Mouse (Mus musculus) megakaryocyte, embryonic 14.5 days (primary cell): Measurements from ENCODE around the gene Gm266. TPM values are rescaled to one million over a fixed set of nuclear protein-coding genes. Genes with fewer than 3 reads are reported as not detected.

Experiments used
- H3K27me3 ChIP-seq: replicated peaks from 2 replicates; pipeline ENCODE3; 2012; ENCODE audit warnings: inconsistent platforms
- H3K36me3 ChIP-seq: replicated peaks from 2 replicates; pipeline ENCODE3; 2012; ENCODE audit warnings: low read length, inconsistent platforms, mixed read lengths
- H3K4me1 ChIP-seq: 2 replicates; pipeline ENCODE4 v1.6.1; 2012; ENCODE audit warnings: inconsistent platforms
- H3K4me3 ChIP-seq: replicated peaks from 2 replicates; pipeline ENCODE3; 2012; ENCODE audit warnings: moderate library complexity, mild to moderate bottlenecking, inconsistent platforms
- H3K9me3 ChIP-seq: 2 replicates; pipeline ENCODE4 v1.6.1; 2012; ENCODE audit warnings: inconsistent platforms
- FLI1 ChIP-seq: IDR thresholded peaks from 2 replicates; pipeline ENCODE4 v1.6.1; 2012; ENCODE audit warnings: low read length, inconsistent platforms, mixed read lengths
- GATA1 ChIP-seq: IDR thresholded peaks from 3 replicates; pipeline ENCODE4 v1.6.1; 2012; ENCODE audit warnings: mixed read lengths, low read length, inconsistent platforms, borderline replicate concordance
- polyA plus RNA-seq: library from polyadenylated mRNA; stranded (reverse); fragments of >175 nt; gene quantifications from 2 replicates; pipeline ENCODE4 v1.2.3, GENCODE M21; 2012; ENCODE audit warnings: low replicate concordance; ENCODE audit not compliant: insufficient read depth

Gene Gm266
- polyA plus RNA-seq, 1 experiment, result 0.22 TPM

DNA sequence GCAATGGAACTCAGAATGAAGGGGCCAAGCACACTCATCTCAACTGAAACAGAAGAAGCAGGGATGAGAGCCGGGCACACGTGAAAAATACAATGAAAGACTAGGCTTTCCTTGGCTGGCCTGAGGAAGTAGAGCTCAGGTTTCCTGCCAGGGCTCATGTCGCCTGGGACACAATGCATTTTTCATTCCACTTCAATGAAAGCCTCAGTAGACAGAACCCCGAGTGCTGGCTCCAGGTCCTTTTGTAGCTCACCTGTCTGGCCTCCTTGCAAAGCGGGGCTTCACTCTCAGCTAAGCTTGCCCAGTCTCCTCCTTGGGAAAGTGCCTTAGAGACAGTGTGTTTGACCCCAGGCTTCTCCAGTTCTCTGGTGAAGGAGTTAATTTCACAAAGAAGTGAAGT is 6.7 kb downstream of the Gm266 start:
- Histone ChIP-seq H3K27me3 (peaks cover 77% of the 10 kb centered on the region), H3K36me3 (no peaks in the 10 kb centered on the region), H3K9me3 (peaks cover 23% of the 10 kb centered on the region), H3K4me3 (no peak overlapping the region), H3K4me1 (peaks cover 27% of the 10 kb centered on the region)
- TF ChIP-seq FLI1, result no peak
- TF ChIP-seq GATA1, result no peak

DNA sequence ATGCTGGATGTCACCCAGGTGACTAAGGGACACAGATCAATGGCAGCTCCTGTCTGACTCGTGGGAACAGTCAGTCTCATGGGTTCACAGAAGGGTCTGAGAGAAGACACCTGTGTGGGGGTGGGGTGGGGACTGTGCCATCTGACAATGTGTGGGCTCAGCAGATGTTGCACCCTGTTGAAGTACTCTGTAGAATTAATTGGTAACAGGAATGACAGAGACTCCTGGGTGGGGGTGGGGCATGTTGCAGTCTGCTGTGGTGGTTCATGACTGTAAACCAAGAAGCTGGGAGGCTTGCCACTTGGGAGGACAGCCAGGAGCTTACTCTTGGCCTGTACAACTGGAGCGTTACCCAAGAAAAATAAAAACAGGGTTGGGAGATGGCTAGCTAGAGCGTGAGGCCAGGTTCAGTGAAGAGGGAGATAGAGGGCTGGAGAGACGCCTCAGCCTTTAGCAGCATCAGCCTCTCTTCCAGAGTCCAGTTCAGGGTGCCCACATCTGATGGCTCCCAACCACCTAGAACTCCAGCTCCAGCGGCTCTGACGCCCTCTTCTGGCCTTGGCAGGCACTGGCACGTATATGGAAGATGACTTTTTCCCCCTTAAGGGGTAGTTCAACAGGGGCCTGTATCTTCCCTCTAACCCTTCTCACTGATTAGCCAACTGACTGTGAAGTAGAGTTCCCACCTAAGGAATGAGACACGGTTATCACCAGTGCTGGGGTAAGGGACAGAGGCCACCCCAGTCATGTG is 10.6 kb downstream of the Gm266 start:
- TF ChIP-seq GATA1 (no peak), FLI1 (no peak)
- no peaks in the 10 kb centered on the region for H3K36me3 ChIP-seq
- peaks cover 74% of the 10 kb centered on the region for H3K27me3 ChIP-seq
- peaks cover 24% of the 10 kb centered on the region for H3K4me1 ChIP-seq
- H3K4me3 ChIP-seq, result no peak overlapping the region
- H3K9me3 ChIP-seq, result peaks cover 23% of the 10 kb centered on the region

DNA sequence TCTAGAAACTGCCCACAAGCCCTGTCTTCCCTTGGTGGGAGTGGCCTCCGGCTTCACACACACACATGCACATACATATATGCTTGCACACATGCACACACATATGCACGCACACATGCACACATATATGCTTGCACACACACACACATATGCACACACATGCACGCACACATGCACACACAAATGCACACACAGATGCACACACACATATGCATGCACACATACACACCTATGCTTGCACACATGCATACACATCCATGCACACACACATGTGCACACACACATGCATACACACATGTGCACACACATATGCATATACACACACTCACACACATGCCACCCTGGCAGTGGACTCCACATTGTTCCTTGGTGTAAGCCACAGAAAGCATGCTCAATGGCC is 11.2 kb downstream of the Gm266 start:
- Histone ChIP-seq H3K36me3 (no peaks in the 10 kb centered on the region), H3K27me3 (peaks cover 70% of the 10 kb centered on the region), H3K4me3 (peak overlapping the region; percentile 44), H3K4me1 (peaks cover 27% of the 10 kb centered on the region), H3K9me3 (peaks cover 23% of the 10 kb centered on the region)
- TF ChIP-seq GATA1, result no peak
- TF ChIP-seq FLI1, result no peak

DNA sequence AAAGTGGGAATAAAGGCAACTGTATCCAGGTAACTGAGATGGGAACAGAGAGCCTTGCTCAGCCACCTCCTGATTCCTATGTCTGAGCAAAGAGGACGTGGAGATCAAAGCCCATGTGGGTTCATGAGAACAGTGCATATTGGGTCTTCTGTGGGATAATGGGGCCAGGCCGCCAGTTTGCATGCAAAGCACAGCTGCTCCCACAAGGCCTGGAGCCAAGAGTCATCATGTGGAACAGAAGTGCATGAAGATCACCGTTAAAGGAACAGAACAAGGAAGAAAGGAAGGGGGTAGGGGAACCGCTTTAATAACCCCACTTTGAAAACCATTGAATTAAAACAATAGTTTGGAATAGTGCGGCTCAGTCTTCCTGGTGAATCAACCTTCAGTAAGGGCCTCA is 12.7 kb downstream of the Gm266 start:
- H3K27me3 ChIP-seq, result peaks cover 67% of the 10 kb centered on the region

DNA sequence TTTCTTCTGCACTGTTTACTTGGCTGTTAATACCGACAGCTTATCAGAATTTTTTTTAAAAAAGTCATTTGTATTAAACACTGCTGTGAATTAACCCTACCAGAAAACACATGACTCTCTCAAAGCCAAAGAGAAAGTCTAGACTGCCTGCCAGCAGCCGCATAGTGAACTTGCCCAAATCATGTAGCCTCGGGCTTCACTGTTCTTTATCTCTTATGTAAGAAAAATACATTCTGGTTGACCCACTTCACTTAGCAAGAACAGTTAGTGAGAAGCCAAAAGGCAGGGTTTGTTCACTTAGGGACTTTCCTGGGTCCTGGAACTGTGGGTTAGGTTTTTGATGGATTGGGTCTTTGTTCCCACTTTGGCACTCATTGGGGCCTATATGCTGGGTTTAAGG is 13.9 kb downstream of the Gm266 start:
- Histone ChIP-seq H3K27me3 (peaks cover 57% of the 10 kb centered on the region), H3K9me3 (peaks cover 4% of the 10 kb centered on the region)
- TF ChIP-seq GATA1 (no peak), FLI1 (no peak)

More for the DNA sequence above, 12.7 kb downstream of the Gm266 start:
- Histone ChIP-seq H3K4me1 (peaks cover 24% of the 10 kb centered on the region), H3K36me3 (no peaks in the 10 kb centered on the region), H3K9me3 (peaks cover 16% of the 10 kb centered on the region), H3K4me3 (no peak overlapping the region)
- TF ChIP-seq GATA1 (no peak), FLI1 (no peak)

DNA sequence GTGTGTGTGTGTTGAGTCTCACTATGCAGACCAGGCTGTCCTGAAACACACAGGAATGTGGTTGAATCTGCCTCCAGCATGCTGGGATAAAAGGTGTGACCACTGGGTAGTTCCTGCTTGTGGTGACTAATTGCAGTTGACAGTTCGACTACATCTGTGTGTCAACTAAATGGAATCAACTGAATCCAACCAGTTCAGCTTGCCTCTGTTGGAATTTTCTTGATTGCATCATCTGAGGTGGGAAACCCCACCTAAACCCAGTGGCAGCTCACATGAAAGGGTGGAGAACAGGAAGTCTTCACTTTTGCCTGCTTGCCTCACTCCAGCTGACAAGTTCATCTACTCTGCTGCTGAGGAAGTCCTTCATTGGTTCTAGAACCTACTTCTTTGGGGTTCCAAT is 14.5 kb downstream of the Gm266 start:
- H3K4me1 ChIP-seq, result peaks cover 29% of the 10 kb centered on the region
- no peaks in the 10 kb centered on the region for H3K36me3 ChIP-seq
- no peak overlapping the region for H3K4me3 ChIP-seq
- peaks cover 57% of the 10 kb centered on the region for H3K27me3 ChIP-seq
- H3K9me3 ChIP-seq, result no peaks in the 10 kb centered on the region
- TF ChIP-seq FLI1 (no peak), GATA1 (no peak)

More for the DNA sequence above, 13.9 kb downstream of the Gm266 start:
- H3K4me1 ChIP-seq, result peaks cover 24% of the 10 kb centered on the region
- no peak overlapping the region for H3K4me3 ChIP-seq
- no peaks in the 10 kb centered on the region for H3K36me3 ChIP-seq

DNA sequence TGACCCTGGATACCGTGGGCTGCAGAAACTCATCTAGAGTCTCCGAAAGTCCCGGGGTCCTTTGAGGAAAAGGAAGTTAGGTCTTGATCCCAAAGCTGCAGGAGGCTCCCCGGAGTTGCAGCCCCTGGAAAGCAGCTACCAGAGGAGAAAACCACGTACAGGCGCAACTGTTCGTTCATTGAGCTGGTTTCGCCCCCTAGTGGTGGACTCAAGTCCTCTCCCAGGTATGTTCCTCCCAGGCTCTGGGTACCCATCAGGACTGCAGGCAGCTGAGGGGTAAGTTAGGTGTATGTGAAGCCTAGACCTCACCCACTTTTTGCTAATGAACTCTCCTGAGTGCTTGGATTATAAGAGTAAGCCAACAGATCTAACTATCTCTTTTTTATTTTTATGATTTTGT is 16.1 kb downstream of the Gm266 start:
- peaks cover 58% of the 10 kb centered on the region for H3K27me3 ChIP-seq
- no peaks in the 10 kb centered on the region for H3K36me3 ChIP-seq
- no peak overlapping the region for H3K4me3 ChIP-seq
- peaks cover 32% of the 10 kb centered on the region for H3K4me1 ChIP-seq
- no peak for TF ChIP-seq FLI1
- no peak for TF ChIP-seq GATA1
- H3K9me3 ChIP-seq, result no peaks in the 10 kb centered on the region

DNA sequence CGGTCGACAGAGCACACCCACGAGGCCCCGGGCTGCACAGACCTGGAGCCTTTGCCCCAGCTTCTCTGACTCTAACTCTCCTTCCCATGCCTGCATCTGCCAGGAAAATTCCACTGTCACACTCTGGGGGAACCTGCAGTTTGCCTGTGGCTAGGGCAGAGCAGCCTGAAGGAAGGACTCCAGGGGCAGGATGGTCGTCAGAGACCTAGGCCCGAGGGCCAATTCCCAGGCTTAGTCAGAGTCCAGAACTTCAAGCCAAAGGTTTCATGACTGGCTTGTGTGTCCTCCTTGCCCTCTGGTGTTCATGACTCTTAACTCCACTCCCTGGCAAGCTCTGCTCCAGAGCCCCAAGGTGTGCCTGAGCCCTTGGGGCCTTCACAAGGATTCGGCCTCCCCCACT is 17.4 kb downstream of the Gm266 start:
- H3K27me3 ChIP-seq, result peaks cover 54% of the 10 kb centered on the region
- H3K36me3 ChIP-seq, result no peaks in the 10 kb centered on the region
- H3K9me3 ChIP-seq, result no peaks in the 10 kb centered on the region
- TF ChIP-seq FLI1 (no peak), GATA1 (no peak)
- peaks cover 39% of the 10 kb centered on the region for H3K4me1 ChIP-seq
- no peak overlapping the region for H3K4me3 ChIP-seq

DNA sequence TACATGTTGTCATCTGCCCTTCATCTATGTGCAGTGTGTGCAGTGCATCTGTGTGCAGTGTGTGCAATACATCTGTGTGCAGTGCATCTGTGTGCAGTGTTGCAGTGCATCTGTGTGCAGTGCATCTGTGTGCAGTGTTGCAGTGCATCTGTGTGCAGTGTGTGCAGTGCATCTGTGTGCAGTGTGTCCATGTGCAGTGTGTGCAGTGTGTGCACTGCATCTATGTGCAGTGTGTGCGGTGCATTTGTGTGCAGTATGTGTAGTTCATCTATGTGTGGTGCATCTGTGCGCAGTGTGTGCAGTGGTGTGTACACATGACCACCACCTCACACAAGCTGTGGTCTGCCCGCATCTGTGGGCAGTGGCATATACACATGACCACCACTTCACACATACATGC is 19.3 kb downstream of the Gm266 start:
- H3K4me1 ChIP-seq, result peaks cover 54% of the 10 kb centered on the region
- TF ChIP-seq FLI1 (no peak), GATA1 (no peak)
- H3K36me3 ChIP-seq, result no peaks in the 10 kb centered on the region
- H3K9me3 ChIP-seq, result no peaks in the 10 kb centered on the region
- H3K27me3 ChIP-seq, result peaks cover 43% of the 10 kb centered on the region
- peak overlapping the region; percentile 81 for H3K4me3 ChIP-seq

DNA sequence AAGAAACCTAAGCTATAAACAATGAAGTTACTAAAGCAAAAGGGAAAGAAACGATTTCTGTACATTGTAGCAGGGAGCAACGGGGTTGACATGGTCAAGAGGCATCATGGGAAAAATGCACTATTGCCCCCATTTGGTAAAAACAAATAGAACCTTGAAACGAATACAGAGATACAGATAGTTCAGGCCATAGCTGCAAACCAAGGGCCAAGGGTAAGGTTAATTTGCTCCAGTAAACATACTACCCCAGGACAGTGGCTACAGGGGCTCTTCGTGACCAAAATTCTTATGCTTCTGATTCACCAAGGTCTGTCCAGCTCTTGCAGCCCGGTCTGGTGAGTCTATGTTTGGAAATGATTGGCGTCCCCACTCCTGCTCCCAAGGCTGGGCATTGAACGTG is 22.1 kb downstream of the Gm266 start:
- no peak overlapping the region for H3K4me3 ChIP-seq

More for the DNA sequence above, 22.1 kb downstream of the Gm266 start:
- Histone ChIP-seq H3K36me3 (no peaks in the 10 kb centered on the region), H3K9me3 (no peaks in the 10 kb centered on the region), H3K27me3 (peaks cover 44% of the 10 kb centered on the region), H3K4me1 (peaks cover 69% of the 10 kb centered on the region)
- TF ChIP-seq GATA1, result no peak
- TF ChIP-seq FLI1, result no peak
